Mouse (Mus musculus): ENCODE data around the gene Kcnq2. TPM values are rescaled to one million over a fixed set of nuclear protein-coding genes. Genes with fewer than 3 reads are reported as not detected.

The Kcnq2 gene
- total RNA-seq (2012; rRNA removed) (0.04 TPM in 2 replicates), total RNA-seq (2014; rRNA removed) (not detected in 2 replicates), polyA plus RNA-seq (2012; ENCODE audit: insufficient read length, low read depth) (not detected in 2 replicates)

DNA sequence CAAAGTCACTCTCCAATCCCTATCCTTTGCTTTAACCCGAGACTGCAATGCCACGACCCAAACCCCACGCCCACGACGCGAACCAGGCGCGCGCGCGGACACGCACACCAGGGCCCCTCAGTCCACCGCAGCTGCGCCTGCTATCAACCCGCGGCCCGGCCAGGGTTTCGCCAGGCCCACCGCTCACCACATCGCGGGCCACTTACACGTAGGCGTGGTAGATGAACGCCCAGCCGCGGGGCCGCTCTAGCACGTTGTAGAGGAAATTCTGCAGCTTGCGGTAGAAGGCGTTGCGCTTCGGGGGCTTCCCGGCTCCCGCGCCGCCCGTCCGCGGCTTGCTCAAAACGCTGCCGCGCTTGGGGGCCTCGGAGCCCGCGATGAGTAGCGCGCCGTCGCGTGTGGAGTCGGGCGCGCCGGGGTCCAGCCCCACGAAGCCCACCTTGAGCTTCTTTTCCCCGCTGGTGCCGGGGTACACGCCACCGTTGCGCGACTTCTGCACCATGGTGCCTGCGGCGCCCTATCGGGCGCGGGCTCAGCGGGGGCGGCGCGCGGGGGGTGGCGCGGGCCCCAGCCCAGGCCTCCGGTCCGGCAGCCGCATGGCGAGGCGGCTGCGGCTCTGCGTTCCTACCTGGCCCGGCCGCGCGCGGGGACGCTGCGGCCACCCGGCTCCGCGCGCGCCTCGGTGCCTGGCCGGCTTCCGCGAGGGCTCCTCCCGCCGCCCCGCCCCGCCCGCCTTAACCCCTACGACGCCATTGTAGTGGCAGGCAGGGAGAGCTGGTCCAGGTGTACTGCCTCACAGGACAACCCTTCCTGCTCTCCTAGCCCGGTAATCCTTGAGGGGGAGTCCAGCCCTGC lies at the start of gene Kcnq2:
Gene Kcnq2 (minus strand): TSS at position 710 of the 855 bp plus-strand sequence.
- Histone ChIP-seq H3K79me2 (replicated peaks; ENCODE audit: control insufficient read depth, extremely low read depth, insufficient read depth, poor library complexity, severe bottlenecking) (no peaks in the 10 kb centered on the region), H3K27me3 (replicated peaks) (peaks cover 59% of the 10 kb centered on the region), H3K4me2 (ENCODE audit: insufficient read depth, low read depth, poor library complexity, severe bottlenecking) (no peak within 1 kb of the TSS), H3K27ac (ENCODE audit: insufficient read depth, low read depth) (no peak within 1 kb of the TSS), H3K36me3 (replicated peaks in 1 of 2; ENCODE audit: control insufficient read depth in 1 of 2, insufficient read depth in 1 of 2, low read length in 1 of 2) (no peaks in the 10 kb centered on the region), H3K4me1 (ENCODE audit: control insufficient read depth in 1 of 2, insufficient read depth in 2 of 2) (no peaks in the 10 kb centered on the region), H3K9ac (ENCODE audit: insufficient read depth, low read depth) (no peak within 1 kb of the TSS), H3K9me3 (replicated peaks; ENCODE audit: low read length) (peaks cover 4% of the 10 kb centered on the region), H3K4me3 (replicated peaks in 1 of 3; ENCODE audit: low read depth in 2 of 3, low read length in 2 of 3, poor library complexity in 1 of 3) (no peak within 1 kb of the TSS)
- TF ChIP-seq TCF12 (IDR thresholded peaks at IDR 0.05; ENCODE audit: low read depth, low read length) (no peak), IRF4 (IDR thresholded peaks at IDR 0.05; ENCODE audit: low read depth, low read length) (no peak), SMC3 (IDR thresholded peaks at IDR 0.05; ENCODE audit: low read depth, low read length) (no peak), ZC3H11A (IDR thresholded peaks at IDR 0.05; ENCODE audit: low read depth, low read length) (no peak), CTCF (conservative IDR thresholded peaks at IDR 0.05 in 1 of 2, IDR thresholded peaks at IDR 0.05 in 1 of 2; ENCODE audit: low read depth in 2 of 2, low read length in 2 of 2) (no peak), GABPA (IDR thresholded peaks at IDR 0.05; ENCODE audit: insufficient replicate concordance, low read depth, low read length) (no peak), E2F4 (IDR thresholded peaks at IDR 0.05; ENCODE audit: insufficient replicate concordance, low read depth, low read length) (no peak), ZMIZ1 (IDR thresholded peaks at IDR 0.05; ENCODE audit: low read depth, low read length) (no peak), SIN3A (IDR thresholded peaks at IDR 0.05; ENCODE audit: low read length) (no peak), CHD2 (IDR thresholded peaks at IDR 0.05; ENCODE audit: low read length) (no peak), NRF1 (IDR thresholded peaks at IDR 0.05; ENCODE audit: low read depth, low read length) (no peak), MAX (IDR thresholded peaks at IDR 0.05; ENCODE audit: low read length) (no peak)
- in situ Hi-C loops (cut with MboI; ENCODE audit: low pct_ligation_motif_present, low pct_unique_long_range_greater_than_20kb, low sequenced_read_pairs) (no loop called here), dilution Hi-C loops (cut with MboI; ENCODE audit: extremely low pct_ligation_motif_present, extremely low pct_unique_long_range_greater_than_20kb, low sequenced_read_pairs) (no loop called here)
- DNase-seq (ENCODE audit: extremely low read depth): no peak

- Histone ChIP-seq H3K36me3 (replicated peaks in 1 of 2; ENCODE audit: control insufficient read depth in 1 of 2, insufficient read depth in 1 of 2, low read length in 1 of 2) (no peaks in the 10 kb centered on the region), H3K9ac (ENCODE audit: insufficient read depth, low read depth) (no peak overlapping the region), H3K27me3 (replicated peaks) (no peaks in the 10 kb centered on the region), H3K9me3 (replicated peaks; ENCODE audit: low read length) (no peaks in the 10 kb centered on the region), H3K27ac (ENCODE audit: insufficient read depth, low read depth) (no peak overlapping the region), H3K4me3 (replicated peaks in 1 of 3; ENCODE audit: low read depth in 2 of 3, low read length in 2 of 3, poor library complexity in 1 of 3) (no peak overlapping the region), H3K4me2 (ENCODE audit: insufficient read depth, low read depth, poor library complexity, severe bottlenecking) (no peak overlapping the region), H3K79me2 (replicated peaks; ENCODE audit: control insufficient read depth, extremely low read depth, insufficient read depth, poor library complexity, severe bottlenecking) (no peaks in the 10 kb centered on the region), H3K4me1 (ENCODE audit: control insufficient read depth in 1 of 2, insufficient read depth in 2 of 2) (peaks cover 2 to 6% of the 10 kb centered on the region in 2 experiments; a peak in 1 of 4 replicates)
- in situ Hi-C loops (cut with MboI; ENCODE audit: low pct_ligation_motif_present, low pct_unique_long_range_greater_than_20kb, low sequenced_read_pairs) (loop anchor here (10.0 to 25.0 kb wide), 3 partner anchors 144 to 306 kb away; partner anchors contain the start of genes Abhd16b, Arfrp1, Tpd52l2 and Zgpat), dilution Hi-C loops (cut with MboI; ENCODE audit: extremely low pct_ligation_motif_present, extremely low pct_unique_long_range_greater_than_20kb, low sequenced_read_pairs) (no loop called here)
- TF ChIP-seq SMC3 (IDR thresholded peaks at IDR 0.05; ENCODE audit: low read depth, low read length) (no peak), JUN (IDR thresholded peaks at IDR 0.05; ENCODE audit: insufficient read depth, low read depth, low read length) (no peak), ETS1 (conservative IDR thresholded peaks at IDR 0.05; ENCODE audit: low read depth, low read length) (no peak), CHD2 (IDR thresholded peaks at IDR 0.05; ENCODE audit: low read length) (no peak), JUND (conservative IDR thresholded peaks at IDR 0.05; ENCODE audit: low read depth, low read length) (no peak), TBP (conservative IDR thresholded peaks at IDR 0.05; ENCODE audit: low read depth, low read length) (no peak), MAFK (IDR thresholded peaks at IDR 0.05; ENCODE audit: insufficient replicate concordance, low read length) (no peak), TCF12 (IDR thresholded peaks at IDR 0.05; ENCODE audit: low read depth, low read length) (no peak), E2F4 (IDR thresholded peaks at IDR 0.05; ENCODE audit: insufficient replicate concordance, low read depth, low read length) (no peak), IRF4 (IDR thresholded peaks at IDR 0.05; ENCODE audit: low read depth, low read length) (no peak), POLR2AphosphoS2 (IDR thresholded peaks at IDR 0.05; ENCODE audit: low read depth, low read length) (no peak), HCFC1 (IDR thresholded peaks at IDR 0.05; ENCODE audit: low read depth, low read length) (no peak), UBTF (IDR thresholded peaks at IDR 0.05; ENCODE audit: low read depth, low read length) (no peak)
- no peak for DNase-seq (ENCODE audit: extremely low read depth)
These were observed 45.8 kb upstream of the Kcnq2 start for GRCm38 (mm10) chr2:181180898-181181297.

All from CH12.LX (cell line).